Mouse (Mus musculus) macrophage (primary cell): ENCODE data around the gene Zfp426. TPM values are rescaled to one million over a fixed set of nuclear protein-coding genes. Genes with fewer than 3 reads are reported as not detected.
A peak's percentile ranks its signal among the peaks of the same experiment; 100 is the strongest.

Experiments
- H3K27ac ChIP-seq: fragments of 350-480 bp; formaldehyde crosslinking; 2 replicates; pipeline ENCODE4 v1.9.0; 2021
- H3K36me3 ChIP-seq: fragments of 350-480 bp; formaldehyde crosslinking; 2 replicates; pipeline ENCODE4 v1.9.0; 2021; ENCODE audit errors: inconsistent target
- H3K4me3 ChIP-seq: fragments of 350-480 bp; formaldehyde crosslinking; 2 replicates; pipeline ENCODE4 v1.9.0; 2021; ENCODE audit errors: inconsistent target
- H3K79me2 ChIP-seq: fragments of 350-480 bp; formaldehyde crosslinking; 2 replicates; pipeline ENCODE4 v1.9.0; 2021; ENCODE audit errors: inconsistent target
- WGBS: methylation state at CpG from one replicate; pipeline ENCODE4 v1.1.7; 2026; ENCODE audit warnings: inconsistent platforms; ENCODE audit not compliant: missing documents; 5-methylcytosine and 5-hydroxymethylcytosine counted together
- polyA plus RNA-seq: library from polyadenylated mRNA; stranded (reverse); fragments of 250-400 nt; gene quantifications from 3 replicates; pipeline ENCODE4 v1.2.4, GENCODE M21; 2018; ENCODE audit warnings: inconsistent platforms
- total RNA-seq, 78 experiments: library from RNA; depleted of rRNA; stranded (reverse); fragments of 250-400 nt; gene quantifications; 1 replicate in 9 of 78; 2 replicates in 24 of 78; 3 replicates in 43 of 78; 4 replicates in 2 of 78; pipeline ENCODE4 v1.2.4; 2018; ENCODE audit warnings: inconsistent platforms in 56 of 78

The Zfp426 gene
- 10 to 100 TPM; 12.1 to 64.9 (median 38.1) TPM for total RNA-seq (2018; cell fraction: chromatin; rRNA removed)
- total RNA-seq (2018; cell fraction: cytosol; rRNA removed): 10 to 100 TPM in 18 of 26 experiments, 1 to 10 TPM in 8; 2.8 to 15.0 (median 11.7) TPM
- 10 to 100 TPM in 24 of 26 experiments, 1 to 10 TPM in 2; 8.3 to 42.2 (median 24.9) TPM for total RNA-seq (2018; cell fraction: nucleus; rRNA removed)
- polyA plus RNA-seq: 10.1 to 11.6 TPM (median 11.1 TPM) in 3 replicates

DNA sequence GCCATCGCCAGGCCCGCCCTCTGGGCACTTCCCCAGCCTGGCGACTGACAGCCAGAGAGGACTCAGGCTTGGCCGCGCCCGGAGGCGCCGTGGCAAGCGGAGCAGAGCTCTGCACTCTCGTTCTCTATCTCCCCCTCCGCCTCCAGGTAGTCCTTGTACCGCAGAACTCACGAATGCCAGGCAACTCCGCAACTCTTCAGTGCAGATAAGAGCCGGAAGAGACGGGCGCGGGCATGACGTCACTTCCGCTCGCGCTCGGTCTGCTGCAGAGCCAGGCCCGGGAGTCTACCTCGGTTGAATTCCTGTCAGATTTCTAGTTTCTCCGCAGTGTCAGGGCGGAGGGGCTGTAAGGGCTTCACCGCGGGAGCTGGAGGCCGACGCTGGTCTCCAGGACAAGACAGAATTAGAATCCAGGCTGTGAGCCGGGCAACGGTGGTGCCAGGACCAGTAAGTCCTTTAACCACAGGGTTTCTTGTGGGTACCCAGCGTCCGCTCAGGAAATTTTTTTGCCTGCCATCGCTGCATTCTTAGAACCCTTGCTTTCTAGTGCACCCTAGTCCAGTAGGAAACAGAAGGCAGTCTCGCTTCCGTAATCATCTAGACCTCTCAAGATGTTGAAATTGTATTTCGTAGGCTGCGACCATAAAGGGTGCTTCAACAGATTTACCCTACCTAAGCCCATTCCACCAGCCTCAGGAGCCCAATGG, at the start of gene Zfp426:
TSS of gene Zfp426 (minus strand) at position 220 of the 707 bp plus-strand sequence.
- under 1% methylated on average over 38 of the region's 40 CpGs for WGBS
- Histone ChIP-seq H3K36me3 (0 out of 2 replicates have a peak, but pooled peaks cover 11% of the 10 kb centered on the region), H3K27ac (peak within 1 kb of the TSS; percentile 82)

GRCm38 (mm10) chr9:20536598-20536997, 44.1 kb upstream of the Zfp426 start:
- H3K27ac ChIP-seq: no peak overlapping the region
- H3K4me3 ChIP-seq: no peak overlapping the region
- 94% methylated on average over 2 of the region's 2 CpGs for WGBS
- no peaks in the 10 kb centered on the region for H3K36me3 ChIP-seq
- no peaks in the 10 kb centered on the region for H3K79me2 ChIP-seq

More for the DNA sequence above, at the start of gene Zfp426:
- Histone ChIP-seq H3K4me3 (peak within 1 kb of the TSS; percentile 82), H3K79me2 (peaks cover 46% of the 10 kb centered on the region)

DNA sequence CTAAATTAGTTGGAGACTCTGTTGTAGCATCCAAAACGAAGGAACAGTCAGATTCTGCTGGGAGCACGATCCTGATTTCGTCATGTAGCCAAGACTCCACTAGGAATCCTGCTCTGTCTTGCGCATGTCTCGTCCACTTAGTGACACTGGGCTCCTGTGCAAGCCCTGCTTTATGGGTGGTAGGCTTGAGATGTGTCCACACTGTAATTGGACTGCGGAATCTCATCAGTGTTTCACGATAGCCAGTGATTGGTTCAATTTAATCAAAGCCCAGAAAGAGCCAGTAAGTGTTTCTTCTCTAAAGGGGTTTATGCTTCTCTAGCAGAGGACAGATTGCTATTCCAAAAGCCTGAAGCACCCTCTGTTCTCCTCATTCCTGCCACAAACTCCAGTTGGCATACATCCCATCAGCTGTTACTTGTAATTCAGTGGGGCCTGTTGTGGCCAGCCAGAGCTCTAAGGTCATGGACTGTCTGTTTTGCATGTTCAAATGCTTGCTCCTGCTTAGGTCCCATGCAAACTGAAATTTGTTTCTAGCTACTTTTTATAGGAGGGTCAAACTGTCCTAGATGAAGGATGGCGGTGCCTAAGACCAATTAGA, 41.9 kb upstream of the Zfp426 start:
- H3K27ac ChIP-seq: no peak overlapping the region
- no peaks in the 10 kb centered on the region for H3K36me3 ChIP-seq
- WGBS: 86% methylated on average over 8 of the region's 8 CpGs
- no peak overlapping the region for H3K4me3 ChIP-seq
- no peaks in the 10 kb centered on the region for H3K79me2 ChIP-seq

GRCm38 (mm10) chr9:20521306-20521957, 28.9 kb upstream of the Zfp426 start, which contains the start of gene Zfp266:
Gene Zfp266 (minus strand): TSS chr9:20521417.
- Histone ChIP-seq H3K79me2 (peaks cover 30% of the 10 kb centered on the region), H3K36me3 (no peaks in the 10 kb centered on the region), H3K4me3 (peak within 1 kb of the TSS; percentile 70), H3K27ac (peak within 1 kb of the TSS; percentile 63)
- WGBS: 2% methylated on average over 43 of the region's 46 CpGs

DNA sequence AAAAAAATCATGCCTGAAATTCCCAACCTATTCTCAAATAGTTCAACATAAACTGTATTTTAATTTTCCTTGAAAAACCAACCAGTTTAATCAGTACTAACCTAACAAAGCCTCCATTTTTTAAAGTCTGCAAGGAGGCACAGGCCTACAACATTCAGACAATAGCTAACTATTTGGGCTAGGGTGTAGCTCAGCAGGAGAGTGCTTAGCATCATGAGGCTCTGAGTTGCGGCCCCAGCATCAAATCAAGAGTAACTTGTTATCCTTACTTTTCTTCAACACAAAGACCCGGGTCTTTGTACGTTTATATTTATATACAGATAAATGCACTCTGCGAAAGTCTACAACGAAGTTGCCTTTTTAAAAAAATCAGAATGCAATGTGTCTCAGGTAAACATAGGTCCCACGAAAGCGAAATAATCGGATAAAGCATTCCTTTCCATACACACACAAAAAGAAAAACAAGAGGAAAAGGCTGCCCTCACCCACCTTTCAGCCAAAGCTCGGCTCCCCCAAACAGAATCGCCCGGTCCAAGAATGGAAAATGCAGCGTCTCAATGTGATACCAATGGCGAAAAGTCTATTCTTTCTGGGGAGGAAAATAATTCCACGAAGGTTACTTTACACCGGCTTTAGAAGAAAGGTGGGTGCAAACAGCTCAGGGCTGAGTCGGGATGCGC, 28.1 kb upstream of the Zfp426 start:
- H3K79me2 ChIP-seq: peaks cover 30% of the 10 kb centered on the region
- 3% methylated on average over 17 of the region's 17 CpGs for WGBS
- H3K4me3 ChIP-seq: peak overlapping the region; percentile 70
- H3K27ac ChIP-seq: peak overlapping the region; percentile 17; the same call in 1 of the 2 replicates
- H3K36me3 ChIP-seq: no peaks in the 10 kb centered on the region

DNA sequence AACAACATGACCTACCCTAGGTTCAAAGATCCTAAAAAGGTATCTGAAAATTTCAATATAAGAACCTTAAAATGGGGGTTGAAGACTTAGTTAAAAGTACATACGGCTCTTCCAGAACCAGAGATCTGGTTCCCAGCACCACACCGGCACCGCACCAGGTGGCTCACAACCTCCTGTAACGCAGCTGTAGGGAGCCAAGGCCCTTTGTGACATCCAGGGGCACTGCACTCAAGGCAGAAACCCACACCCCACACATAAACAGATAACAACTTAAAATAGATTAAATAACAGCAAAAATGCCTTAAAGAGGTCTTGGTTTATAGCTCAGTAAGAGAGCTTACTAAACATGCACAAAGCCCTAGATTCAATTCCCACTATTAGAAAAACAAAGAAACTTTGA, 27.4 kb upstream of the Zfp426 start:
- H3K79me2 ChIP-seq: peaks cover 37% of the 10 kb centered on the region
- H3K36me3 ChIP-seq: no peaks in the 10 kb centered on the region
- WGBS: 98% methylated on average over 4 of the region's 4 CpGs
- no peak overlapping the region for H3K4me3 ChIP-seq
- no peak overlapping the region for H3K27ac ChIP-seq

DNA sequence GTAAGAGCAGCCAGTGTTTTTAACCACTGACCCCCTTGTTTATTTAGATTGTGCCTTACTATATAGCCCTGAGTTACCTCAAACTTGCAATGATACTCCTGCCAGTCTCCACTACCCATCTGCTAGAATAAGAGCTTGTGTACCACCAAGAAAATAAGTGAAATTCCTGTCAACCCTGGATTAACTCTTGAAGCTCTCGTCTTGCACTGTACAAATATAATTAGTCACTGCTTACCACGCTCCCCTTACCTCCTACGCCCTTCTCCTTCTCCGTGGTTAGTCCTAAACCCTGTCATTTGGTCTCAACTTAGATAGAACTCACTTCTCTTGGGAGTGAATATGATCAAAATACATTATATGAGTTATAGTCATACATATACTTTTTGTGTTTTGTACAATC, 26.2 kb upstream of the Zfp426 start:
- H3K27ac ChIP-seq: no peak overlapping the region
- H3K79me2 ChIP-seq: peaks cover 49% of the 10 kb centered on the region
- H3K4me3 ChIP-seq: no peak overlapping the region
- 77% methylated on average over 4 of the region's 4 CpGs for WGBS
- H3K36me3 ChIP-seq: no peaks in the 10 kb centered on the region

DNA sequence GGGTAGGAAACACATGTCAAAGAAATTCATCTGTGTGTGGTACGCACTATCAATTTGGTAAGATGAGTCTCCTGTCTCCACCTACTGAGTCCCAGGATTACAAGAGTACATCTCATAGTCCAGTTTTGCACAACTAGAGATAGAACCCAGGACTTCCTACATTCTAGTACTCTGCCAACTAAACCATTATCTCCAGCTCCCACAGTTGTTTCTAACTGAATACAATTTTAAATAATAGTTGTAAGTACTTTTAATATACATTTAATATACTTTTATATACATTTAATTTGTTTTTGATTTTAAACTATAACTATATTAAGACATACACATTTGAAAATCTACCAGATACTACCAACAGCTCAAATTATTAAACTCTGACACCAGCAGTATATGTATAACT, 25.2 kb upstream of the Zfp426 start:
- peaks cover 58% of the 10 kb centered on the region for H3K79me2 ChIP-seq
- H3K27ac ChIP-seq: no peak overlapping the region
- 100% methylated on average over 1 of the region's 1 CpGs for WGBS
- no peaks in the 10 kb centered on the region for H3K36me3 ChIP-seq
- H3K4me3 ChIP-seq: no peak overlapping the region

DNA sequence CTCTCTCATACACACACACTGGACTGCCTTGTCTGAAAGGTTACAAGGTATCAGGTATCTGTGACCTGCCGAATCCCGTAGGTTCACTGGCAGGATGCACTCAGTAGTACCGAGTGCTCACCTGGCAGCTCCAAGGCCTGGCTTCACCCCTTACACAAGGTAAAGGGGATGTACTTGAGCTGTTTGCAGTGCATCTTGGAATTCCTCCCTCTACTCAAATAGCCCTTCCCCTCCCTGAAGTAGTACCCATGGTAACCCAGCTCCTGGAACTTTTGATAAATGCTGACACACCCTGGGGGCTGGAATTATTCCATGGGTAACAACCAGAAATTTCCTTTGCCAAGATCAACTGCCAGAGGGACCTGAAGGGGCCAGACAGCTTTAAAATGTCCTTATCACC, 21.5 kb upstream of the Zfp426 start:
- H3K27ac ChIP-seq: no peak overlapping the region
- H3K4me3 ChIP-seq: no peak overlapping the region
- H3K79me2 ChIP-seq: peaks cover 42% of the 10 kb centered on the region; the same call in 1 of the 2 replicates
- 100% methylated on average over 3 of the region's 3 CpGs for WGBS
- H3K36me3 ChIP-seq: no peaks in the 10 kb centered on the region

GRCm38 (mm10) chr9:20512714-20513113, 20.2 kb upstream of the Zfp426 start:
- H3K4me3 ChIP-seq: no peak overlapping the region
- H3K27ac ChIP-seq: no peak overlapping the region
- H3K36me3 ChIP-seq: no peaks in the 10 kb centered on the region
- WGBS: 80% methylated on average over 7 of the region's 8 CpGs
- H3K79me2 ChIP-seq: peaks cover 31% of the 10 kb centered on the region; the same call in 1 of the 2 replicates

DNA sequence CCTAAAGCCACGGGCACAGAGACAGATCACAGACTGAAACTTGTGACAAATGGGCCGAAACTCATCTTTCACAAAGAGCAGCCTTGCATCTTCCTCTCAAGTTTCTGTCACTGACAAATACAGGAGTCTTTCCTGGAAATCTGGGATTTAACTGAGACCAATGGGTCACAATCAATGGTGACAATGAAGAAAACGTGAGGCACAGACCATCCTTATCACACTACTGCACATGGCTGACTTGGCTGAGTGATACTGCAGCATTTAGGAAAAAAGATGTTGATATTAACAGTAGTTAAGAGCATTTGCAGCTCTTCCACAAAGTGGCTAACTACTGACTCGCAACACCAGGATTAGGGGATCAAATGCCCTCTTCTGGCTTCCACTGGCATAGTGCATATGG, 19.1 kb upstream of the Zfp426 start:
- no peaks in the 10 kb centered on the region for H3K36me3 ChIP-seq
- peaks cover 31% of the 10 kb centered on the region; the same call in 1 of the 2 replicates for H3K79me2 ChIP-seq
- H3K27ac ChIP-seq: no peak overlapping the region
- H3K4me3 ChIP-seq: no peak overlapping the region
- 86% methylated on average over 4 of the region's 4 CpGs for WGBS

GRCm38 (mm10) chr9:20510346-20510745, 17.8 kb upstream of the Zfp426 start:
- H3K27ac ChIP-seq: no peak overlapping the region
- WGBS: 70% methylated on average over 1 of the region's 1 CpGs
- peaks cover 29% of the 10 kb centered on the region; the same call in 1 of the 2 replicates for H3K79me2 ChIP-seq
- H3K36me3 ChIP-seq: peaks cover 9% of the 10 kb centered on the region; the same call in 1 of the 2 replicates
- H3K4me3 ChIP-seq: no peak overlapping the region

- Histone ChIP-seq H3K36me3 (peaks cover 15% of the 10 kb centered on the region; the same call in 1 of the 2 replicates), H3K27ac (no peak overlapping the region), H3K4me3 (no peak overlapping the region), H3K79me2 (peaks cover 22% of the 10 kb centered on the region; the same call in 1 of the 2 replicates)
- 96% methylated on average over 3 of the region's 3 CpGs for WGBS
These were observed 17.1 kb upstream of the Zfp426 start for GRCm38 (mm10) chr9:20509676-20510075.

DNA sequence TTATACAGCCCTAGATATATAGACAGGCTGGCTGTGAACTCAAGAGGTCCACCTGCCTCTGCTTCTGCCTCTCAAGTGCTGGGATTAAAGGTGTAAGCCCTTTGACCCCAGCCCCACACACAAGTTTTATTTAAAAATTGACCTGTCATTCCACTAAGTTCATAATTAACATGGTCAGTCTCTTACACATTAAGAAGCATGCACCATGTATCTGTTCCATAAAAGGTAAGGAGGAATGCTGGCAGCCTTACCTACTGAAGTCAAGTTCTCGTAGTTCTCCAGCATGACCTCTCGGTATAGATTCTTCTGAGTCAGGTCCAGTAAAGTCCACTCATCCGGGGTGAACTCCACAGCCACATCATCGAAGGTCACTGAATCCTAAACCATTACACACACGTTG, 12.3 kb upstream of the Zfp426 start:
- Histone ChIP-seq H3K36me3 (peaks cover 54% of the 10 kb centered on the region), H3K27ac (no peak overlapping the region), H3K79me2 (no peaks in the 10 kb centered on the region), H3K4me3 (no peak overlapping the region)
- WGBS: 94% methylated on average over 5 of the region's 5 CpGs
